17 mouse cellular contexts compared by ENCODE assay signal in the genomic region with DNA sequence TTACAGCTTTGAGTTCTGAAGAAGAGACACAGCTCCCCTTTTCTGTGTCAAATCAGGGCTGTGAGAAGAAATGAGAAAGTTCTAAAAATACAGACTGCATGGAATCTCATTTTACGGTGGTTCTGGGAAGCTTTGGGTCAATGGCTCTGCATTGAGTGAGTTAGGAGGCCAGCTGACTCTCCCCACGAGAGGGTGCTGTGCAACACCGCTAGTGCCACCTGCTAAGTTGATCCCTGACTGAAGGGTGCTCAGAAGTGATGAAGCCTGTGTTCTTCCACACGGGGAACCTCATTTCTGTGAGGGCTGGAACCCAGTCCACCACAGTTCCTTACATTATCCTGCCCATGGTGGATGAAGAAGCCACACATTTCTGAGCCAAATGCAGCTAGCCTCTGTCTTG.
DNase-seq lines count a peak whose midpoint lies in the region; ATAC-seq and TF ChIP-seq lines count a peak whose summit lies in the region.
"Had no signal": no experiment of that assay in that cellular context is flagged by ENCODE, and none has a peak within 500 bp of the region (broad histone marks: within the 10 kb centered on the region; RNA-seq: fewer than 3 reads in every experiment).

No protein-coding gene starts in this region.

- H3K27me3 ChIP-seq in intestine, postnatal 0 days (replicated peaks; ENCODE audit: control insufficient read depth, insufficient read depth, low read length) = no peaks in the 10 kb centered on the region
- H3K27me3 ChIP-seq in intestine, embryonic 16.5 days (replicated peaks; ENCODE audit: control insufficient read depth, insufficient read depth, low read length) = no peaks in the 10 kb centered on the region
- no peaks in the 10 kb centered on the region for H3K27me3 ChIP-seq in hindbrain, embryonic 10.5 days (ENCODE audit: insufficient read depth, poor library complexity, severe bottlenecking)
- H3K27me3 ChIP-seq: hindbrain, embryonic 15.5 days; liver, embryonic 13.5 days had no signal

- H3K4me1 ChIP-seq in intestine, postnatal 0 days (replicated peaks; ENCODE audit: control insufficient read depth, insufficient read depth, low read length) = no peaks in the 10 kb centered on the region
- no peaks in the 10 kb centered on the region for H3K4me1 ChIP-seq in intestine, embryonic 16.5 days (ENCODE audit: control insufficient read depth, insufficient read depth, low read length)
- no peaks in the 10 kb centered on the region for H3K4me1 ChIP-seq in hindbrain, embryonic 10.5 days (replicated peaks)
- H3K4me1 ChIP-seq: liver, embryonic 13.5 days had no signal

- WGBS in intestine, postnatal 0 days = 74% methylated on average over 4 of the region's 4 CpGs
- 70% methylated on average over 4 of the region's 4 CpGs for WGBS in intestine, embryonic 16.5 days
- 77% methylated on average over 4 of the region's 4 CpGs for WGBS in hindbrain, embryonic 10.5 days

- H3K9ac ChIP-seq in intestine, postnatal 0 days (ENCODE audit: low read depth, low read length) = no peak overlapping the region
- no peak overlapping the region for H3K9ac ChIP-seq in intestine, embryonic 16.5 days (ENCODE audit: low read depth, low read length)
- H3K9ac ChIP-seq: forebrain, postnatal 0 days; hindbrain, embryonic 15.5 days; liver, embryonic 13.5 days had no signal

- no peak overlapping the region for H3K27ac ChIP-seq in intestine, postnatal 0 days (ENCODE audit: low read depth, low read length)
- H3K27ac ChIP-seq in intestine, embryonic 16.5 days (ENCODE audit: low read length) = no peak overlapping the region
- no peak overlapping the region for H3K27ac ChIP-seq in hindbrain, embryonic 10.5 days
- H3K27ac ChIP-seq: hindbrain, embryonic 15.5 days; liver, embryonic 13.5 days had no signal

- no peaks in the 10 kb centered on the region for H3K36me3 ChIP-seq in intestine, postnatal 0 days (ENCODE audit: control insufficient read depth, insufficient read depth)
- no peaks in the 10 kb centered on the region for H3K36me3 ChIP-seq in intestine, embryonic 16.5 days (ENCODE audit: control insufficient read depth, insufficient read depth, low read length)
- no peaks in the 10 kb centered on the region for H3K36me3 ChIP-seq in hindbrain, embryonic 10.5 days
- H3K36me3 ChIP-seq: hindbrain, embryonic 15.5 days; liver, embryonic 13.5 days had no signal

- no peak overlapping the region for H3K4me2 ChIP-seq in intestine, postnatal 0 days (replicated peaks; ENCODE audit: low read depth)
- no peak overlapping the region for H3K4me2 ChIP-seq in intestine, embryonic 16.5 days (ENCODE audit: low read depth, low read length)
- H3K4me2 ChIP-seq: hindbrain, embryonic 15.5 days; liver, embryonic 13.5 days had no signal

- peak; percentile 6 for DNase-seq in 416B (ENCODE audit: low read depth)
- DNase-seq in naive thymus-derived CD4-positive, alpha-beta T cell, adult 2 months (ENCODE audit: low read depth) = peak; percentile 50
- no peak for DNase-seq in lung, adult 18-20 months
- no peak for DNase-seq in hindbrain, embryonic 10.5 days (ENCODE audit: low spot score)
- no peak for DNase-seq in ovary, adult 18-20 months (ENCODE audit: low spot score)
- DNase-seq: B cell, adult 2 months; cerebellum, adult 2 months; forebrain, postnatal 0 days; heart, adult 18-20 months; kidney, adult 9 months; layer of hippocampus, postnatal 36 days; liver, embryonic 13.5 days; lung, postnatal 10 days had no signal

- H3K4me3 ChIP-seq in intestine, postnatal 0 days (ENCODE audit: low read depth, low read length) = no peak overlapping the region
- no peak overlapping the region for H3K4me3 ChIP-seq in intestine, embryonic 16.5 days (ENCODE audit: low read length)
- H3K4me3 ChIP-seq in hindbrain, embryonic 10.5 days = no peak overlapping the region
- H3K4me3 ChIP-seq: hindbrain, embryonic 15.5 days; liver, embryonic 13.5 days had no signal

- ATAC-seq in intestine, postnatal 0 days = no peak
- ATAC-seq in intestine, embryonic 16.5 days = no peak
- ATAC-seq in activated CD4-positive, CD25-positive, alpha-beta regulatory T cell, adult 4 months = peak; percentile 40
- ATAC-seq: forebrain, postnatal 0 days had no signal

- H3K9me3 ChIP-seq in intestine, postnatal 0 days (ENCODE audit: control insufficient read depth) = no peaks in the 10 kb centered on the region
- no peaks in the 10 kb centered on the region for H3K9me3 ChIP-seq in intestine, embryonic 16.5 days (ENCODE audit: control insufficient read depth, low read length)
- no peaks in the 10 kb centered on the region for H3K9me3 ChIP-seq in hindbrain, embryonic 10.5 days
- H3K9me3 ChIP-seq: hindbrain, embryonic 15.5 days; liver, embryonic 13.5 days had no signal

- 0 out of 2 replicates have a peak, but pooled peaks have one; percentile 23 for TF ChIP-seq CTCF in intestine, postnatal 0 days (IDR thresholded peaks at IDR 0.05; ENCODE audit: low read depth)

Comparison
In these comparisons a context has a peak if more than half of its experiments do, and no peak if none do; other contexts are left out.
1. DNase-seq: peak in 416B (single experiment) and naive thymus-derived CD4-positive, alpha-beta T cell, adult 2 months (single experiment); none in lung, adult 18-20 months (0 of 2), hindbrain, embryonic 10.5 days (single experiment) and ovary, adult 18-20 months (single experiment).